Mouse (Mus musculus) limb, embryonic 14.5 days (tissue): ENCODE data around the gene Lonrf2. TPM values are rescaled to one million over a fixed set of nuclear protein-coding genes. Genes with fewer than 3 reads are reported as not detected.

Source experiments
- ATAC-seq: fragments of 200-750 bp; cut with Nextera tagmentation; 2 replicates; pipeline ENCODE4 v1.8.0; 2017; ENCODE audit warnings: low read depth, moderate number of reproducible peaks, moderate TSS enrichment; ENCODE audit not compliant: low FRiP score
- DNase-seq: peaks from one replicate; pipeline ENCODE4 v3.0.0-alpha.2; 2015; ENCODE audit warnings: low spot score
- H3K27ac ChIP-seq: fragments of 300-500 bp; sonication (generic); replicated peaks from 2 replicates; pipeline ENCODE4 v1.5.1; 2014; ENCODE audit warnings: low read depth, mild to moderate bottlenecking, low read length, moderate library complexity, mixed read lengths
- H3K27me3 ChIP-seq: fragments of 300-500 bp; sonication (generic); 2 replicates; pipeline ENCODE4 v1.6.1; 2014; ENCODE audit warnings: low read length, mixed read lengths; ENCODE audit not compliant: control insufficient read depth, insufficient read depth
- H3K36me3 ChIP-seq: fragments of 300-500 bp; sonication (generic); 2 replicates; pipeline ENCODE4 v1.6.1; 2014; ENCODE audit warnings: mild to moderate bottlenecking, low read length, moderate library complexity, mixed read lengths; ENCODE audit not compliant: control insufficient read depth, insufficient read depth
- H3K4me1 ChIP-seq: fragments of 300-500 bp; sonication (generic); 2 replicates; pipeline ENCODE4 v1.6.1; 2014; ENCODE audit warnings: antibody characterized with exemption, low read length, mixed read lengths; ENCODE audit not compliant: control insufficient read depth, insufficient read depth
- H3K4me2 ChIP-seq: fragments of 300-500 bp; sonication (generic); replicated peaks from 2 replicates; pipeline ENCODE4 v1.6.1; 2014; ENCODE audit warnings: low read depth, mild to moderate bottlenecking, low read length, moderate library complexity; ENCODE audit not compliant: severe bottlenecking
- H3K4me3 ChIP-seq: fragments of 300-500 bp; sonication (generic); replicated peaks from 2 replicates; pipeline ENCODE4 v1.5.1; 2014; ENCODE audit warnings: low read length
- H3K9ac ChIP-seq: fragments of 300-500 bp; sonication (generic); 2 replicates; pipeline ENCODE4 v1.6.1; 2014; ENCODE audit warnings: mild to moderate bottlenecking, low read depth, low read length, moderate library complexity; ENCODE audit not compliant: severe bottlenecking
- H3K9me3 ChIP-seq: fragments of 300-500 bp; sonication (generic); 2 replicates; pipeline ENCODE4 v1.6.1; 2016; ENCODE audit warnings: low read length; ENCODE audit not compliant: control insufficient read depth
- POLR2A ChIP-seq: fragments of 200-500 bp; IDR thresholded peaks from 2 replicates; pipeline ENCODE4 v1.8.0; 2012; ENCODE audit warnings: inconsistent platforms, mild to moderate bottlenecking, moderate library complexity, borderline replicate concordance; ENCODE audit not compliant: insufficient read depth, insufficient read length; ENCODE audit errors: extremely low read depth
- WGBS: fragments of 180-500 bp; shearing (Covaris S2); extraction: QIAGEN DNeasy Blood & Tissue Kit; methylation state at CpG from one replicate; pipeline ENCODE4 v1.1.7; 2014; 5-methylcytosine and 5-hydroxymethylcytosine counted together
- polyA plus RNA-seq, 2 experiments: library from polyadenylated mRNA; depleted of rRNA in 1 of 2; stranded (reverse) in 1 of 2; unstranded in 1 of 2; fragments of >200 nt; fragmentation: Nextera tagmentation in 1 of 2; extraction: Ambion mirVana in 1 of 2; gene quantifications; 2 replicates each; pipeline versions ENCODE4 v1.2.1 to v1.2.3; 2012 to 2014

Gene Lonrf2
- polyA plus RNA-seq, 2 experiments = 2.7 to 6.7 TPM

DNA sequence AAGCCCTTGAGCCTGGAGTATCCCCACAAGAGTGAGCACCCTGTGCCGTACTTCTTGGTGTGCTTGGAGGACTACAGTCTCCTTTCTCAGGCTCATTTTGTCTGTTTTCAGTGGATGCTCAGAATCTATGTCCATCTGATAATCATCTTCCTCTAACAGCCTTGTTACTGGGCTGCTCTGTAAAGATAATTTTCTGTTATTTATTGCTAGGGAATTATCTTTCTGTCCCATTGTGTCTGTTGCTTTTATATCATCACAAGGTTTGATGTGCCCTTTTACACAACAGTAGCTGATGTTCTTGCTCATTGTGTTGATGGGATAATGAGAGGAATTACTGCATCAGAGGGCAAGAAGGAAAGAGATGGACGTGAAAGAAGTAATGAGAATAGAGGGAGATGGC is 15.7 kb upstream of the Lonrf2 start:
- H3K36me3 ChIP-seq = no peaks in the 10 kb centered on the region
- ATAC-seq (no peak), DNase-seq (no peak)
- no peak overlapping the region for H3K4me3 ChIP-seq
- H3K4me1 ChIP-seq = no peaks in the 10 kb centered on the region
- TF ChIP-seq POLR2A = no peak
- no peaks in the 10 kb centered on the region for H3K27me3 ChIP-seq
- no peaks in the 10 kb centered on the region for H3K9me3 ChIP-seq
- WGBS = 67% methylated on average over 2 of the region's 2 CpGs
- H3K4me2 ChIP-seq = no peak overlapping the region
- no peak overlapping the region for H3K9ac ChIP-seq
- H3K27ac ChIP-seq = no peak overlapping the region

DNA sequence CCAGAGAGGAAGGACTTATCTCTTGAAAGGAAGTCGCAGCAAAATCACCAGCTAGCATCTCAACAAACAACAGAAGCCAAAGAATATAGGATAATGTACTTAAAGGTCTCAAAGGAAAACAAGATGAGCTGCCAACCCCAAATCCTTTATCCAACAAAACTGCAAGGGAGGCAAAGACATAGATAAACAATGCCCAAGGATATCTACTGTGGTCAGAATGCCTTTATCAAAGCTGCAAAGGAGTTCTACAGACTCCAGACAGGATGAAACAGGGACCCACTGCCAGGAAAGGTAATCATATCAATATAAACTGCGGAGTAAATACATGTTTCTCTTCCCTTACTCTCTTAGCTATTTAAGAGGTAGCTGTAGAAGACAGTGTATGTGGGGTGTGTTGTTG is 14.1 kb upstream of the Lonrf2 start:
- no peaks in the 10 kb centered on the region for H3K36me3 ChIP-seq
- WGBS = 85% methylated on average over 2 of the region's 2 CpGs
- no peaks in the 10 kb centered on the region for H3K4me1 ChIP-seq
- no peak overlapping the region for H3K27ac ChIP-seq
- DNase-seq (no peak), ATAC-seq (no peak)
- no peaks in the 10 kb centered on the region for H3K9me3 ChIP-seq
- H3K27me3 ChIP-seq = no peaks in the 10 kb centered on the region
- H3K9ac ChIP-seq = no peak overlapping the region
- no peak for TF ChIP-seq POLR2A
- H3K4me2 ChIP-seq = no peak overlapping the region
- no peak overlapping the region for H3K4me3 ChIP-seq

DNA sequence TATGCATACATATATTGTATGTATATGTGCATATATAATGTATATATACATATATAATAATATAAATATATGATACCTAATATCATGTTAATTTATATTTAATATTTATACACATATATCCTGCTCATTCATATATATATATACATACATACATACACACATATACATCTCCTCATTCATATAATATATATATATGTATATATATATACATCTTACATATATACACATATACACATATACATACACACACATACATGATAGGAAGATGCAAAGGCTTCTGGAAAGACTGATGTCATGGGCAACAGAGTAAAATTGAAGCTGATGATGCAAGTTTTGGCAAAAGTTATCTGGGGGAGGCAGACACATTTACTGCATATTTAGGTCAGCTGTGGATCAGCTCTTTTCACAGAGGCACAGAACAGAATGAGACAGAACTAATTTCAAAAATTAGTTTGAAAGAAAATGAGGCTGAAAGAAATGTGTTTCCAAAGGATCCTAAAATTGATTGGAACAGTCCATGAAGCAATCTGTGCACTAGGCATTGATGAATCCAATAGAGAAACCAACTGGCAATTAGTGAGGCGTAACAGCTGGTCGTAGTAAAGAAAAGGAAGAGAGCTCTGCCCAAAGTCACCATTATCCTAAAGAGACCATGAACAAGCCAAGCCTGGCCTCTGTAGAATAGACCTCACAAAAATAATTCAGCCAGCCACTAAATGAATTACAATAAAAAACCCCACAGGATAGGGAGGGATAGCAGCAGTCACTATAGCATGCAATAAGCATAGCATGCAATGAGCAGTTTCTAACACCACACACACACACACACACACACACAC is 12.2 kb upstream of the Lonrf2 start:
- Histone ChIP-seq H3K36me3 (no peaks in the 10 kb centered on the region), H3K27me3 (no peaks in the 10 kb centered on the region), H3K9ac (no peak overlapping the region), H3K27ac (no peak overlapping the region), H3K9me3 (no peaks in the 10 kb centered on the region), H3K4me1 (no peaks in the 10 kb centered on the region), H3K4me3 (no peak overlapping the region), H3K4me2 (no peak overlapping the region)
- no peak for TF ChIP-seq POLR2A
- ATAC-seq (no peak), DNase-seq (no peak)
- WGBS = 82% methylated on average over 2 of the region's 2 CpGs

DNA sequence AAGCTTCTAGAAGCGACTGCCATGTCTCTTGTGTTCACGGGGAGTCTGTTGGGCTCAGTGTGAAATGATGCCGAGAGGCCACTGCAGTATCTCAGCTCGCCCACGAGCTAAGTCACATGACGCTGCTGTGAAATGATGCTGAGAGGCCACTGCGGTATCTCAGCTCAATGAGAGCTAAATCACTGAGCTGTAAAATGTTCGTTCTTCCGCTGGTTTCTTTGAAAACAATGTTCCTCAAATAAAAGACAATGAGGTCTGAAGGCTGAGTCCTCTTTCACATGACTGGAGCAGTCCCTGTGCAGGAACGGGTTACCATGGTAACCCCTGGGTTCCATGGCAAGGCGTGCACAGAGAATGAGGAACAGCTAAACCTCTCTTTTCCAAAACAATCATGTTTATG is 11.5 kb upstream of the Lonrf2 start:
- WGBS = 72% methylated on average over 11 of the region's 11 CpGs
- no peaks in the 10 kb centered on the region for H3K27me3 ChIP-seq
- ATAC-seq (no peak), DNase-seq (no peak)
- no peaks in the 10 kb centered on the region for H3K4me1 ChIP-seq
- no peak overlapping the region for H3K27ac ChIP-seq
- H3K4me2 ChIP-seq = no peak overlapping the region
- H3K9ac ChIP-seq = no peak overlapping the region
- H3K9me3 ChIP-seq = no peaks in the 10 kb centered on the region
- no peaks in the 10 kb centered on the region for H3K36me3 ChIP-seq
- no peak for TF ChIP-seq POLR2A
- H3K4me3 ChIP-seq = no peak overlapping the region

DNA sequence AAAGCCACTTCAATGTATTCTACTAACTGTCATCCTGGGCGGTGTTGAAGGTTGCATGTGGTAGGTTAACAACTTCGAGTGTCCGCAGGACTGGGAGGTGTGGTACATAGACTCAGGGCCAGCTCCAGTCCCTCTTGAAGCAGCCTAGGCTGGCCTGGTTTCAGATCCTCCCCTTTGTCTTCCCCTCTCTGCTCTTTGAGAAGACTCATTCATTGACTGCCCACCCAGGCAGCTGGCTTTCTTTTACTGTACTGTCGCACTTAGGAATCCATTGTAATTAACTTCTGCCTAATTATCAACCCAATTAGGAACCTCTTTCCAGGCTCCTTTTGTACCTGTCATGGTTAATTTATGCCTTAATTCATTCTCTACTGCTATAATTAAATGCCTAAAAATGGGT is 6.8 kb upstream of the Lonrf2 start:
- H3K9me3 ChIP-seq = no peaks in the 10 kb centered on the region
- no peak overlapping the region for H3K9ac ChIP-seq
- no peak overlapping the region for H3K4me3 ChIP-seq
- H3K27ac ChIP-seq = no peak overlapping the region
- 67% methylated on average over 4 of the region's 4 CpGs for WGBS
- H3K4me1 ChIP-seq = no peaks in the 10 kb centered on the region
- H3K36me3 ChIP-seq = no peaks in the 10 kb centered on the region
- no peak for DNase-seq
- TF ChIP-seq POLR2A = no peak
- ATAC-seq = no peak
- H3K4me2 ChIP-seq = no peak overlapping the region
- no peaks in the 10 kb centered on the region for H3K27me3 ChIP-seq

DNA sequence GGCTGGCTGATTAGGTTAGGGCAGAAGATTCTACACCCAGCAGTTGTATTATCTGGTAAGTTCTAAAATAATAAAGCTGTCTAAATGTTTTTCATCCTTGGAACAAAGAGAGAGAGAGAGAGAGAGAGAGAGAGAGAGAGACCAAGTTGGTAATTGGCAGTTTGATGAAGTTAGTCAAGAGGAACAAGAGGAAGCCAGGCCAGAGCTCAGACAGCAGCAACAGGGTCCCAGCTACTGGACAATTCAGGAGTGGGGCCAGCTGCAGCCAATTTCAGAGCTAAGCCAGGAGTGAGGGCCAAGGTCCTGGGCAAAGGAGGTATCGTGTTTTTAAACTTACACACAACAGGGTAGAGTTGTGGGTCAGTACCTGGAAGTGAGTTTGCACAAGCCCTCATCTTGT is 6.3 kb upstream of the Lonrf2 start:
- no peak overlapping the region for H3K4me2 ChIP-seq
- DNase-seq = no peak
- 73% methylated on average over 1 of the region's 1 CpGs for WGBS
- H3K27me3 ChIP-seq = no peaks in the 10 kb centered on the region
- no peak overlapping the region for H3K4me3 ChIP-seq
- no peaks in the 10 kb centered on the region for H3K36me3 ChIP-seq
- no peak for TF ChIP-seq POLR2A
- ATAC-seq = no peak
- H3K27ac ChIP-seq = no peak overlapping the region
- no peaks in the 10 kb centered on the region for H3K9me3 ChIP-seq
- no peaks in the 10 kb centered on the region for H3K4me1 ChIP-seq
- no peak overlapping the region for H3K9ac ChIP-seq
